Mouse (Mus musculus): ENCODE results near the gene Plekhh3.

DNA sequence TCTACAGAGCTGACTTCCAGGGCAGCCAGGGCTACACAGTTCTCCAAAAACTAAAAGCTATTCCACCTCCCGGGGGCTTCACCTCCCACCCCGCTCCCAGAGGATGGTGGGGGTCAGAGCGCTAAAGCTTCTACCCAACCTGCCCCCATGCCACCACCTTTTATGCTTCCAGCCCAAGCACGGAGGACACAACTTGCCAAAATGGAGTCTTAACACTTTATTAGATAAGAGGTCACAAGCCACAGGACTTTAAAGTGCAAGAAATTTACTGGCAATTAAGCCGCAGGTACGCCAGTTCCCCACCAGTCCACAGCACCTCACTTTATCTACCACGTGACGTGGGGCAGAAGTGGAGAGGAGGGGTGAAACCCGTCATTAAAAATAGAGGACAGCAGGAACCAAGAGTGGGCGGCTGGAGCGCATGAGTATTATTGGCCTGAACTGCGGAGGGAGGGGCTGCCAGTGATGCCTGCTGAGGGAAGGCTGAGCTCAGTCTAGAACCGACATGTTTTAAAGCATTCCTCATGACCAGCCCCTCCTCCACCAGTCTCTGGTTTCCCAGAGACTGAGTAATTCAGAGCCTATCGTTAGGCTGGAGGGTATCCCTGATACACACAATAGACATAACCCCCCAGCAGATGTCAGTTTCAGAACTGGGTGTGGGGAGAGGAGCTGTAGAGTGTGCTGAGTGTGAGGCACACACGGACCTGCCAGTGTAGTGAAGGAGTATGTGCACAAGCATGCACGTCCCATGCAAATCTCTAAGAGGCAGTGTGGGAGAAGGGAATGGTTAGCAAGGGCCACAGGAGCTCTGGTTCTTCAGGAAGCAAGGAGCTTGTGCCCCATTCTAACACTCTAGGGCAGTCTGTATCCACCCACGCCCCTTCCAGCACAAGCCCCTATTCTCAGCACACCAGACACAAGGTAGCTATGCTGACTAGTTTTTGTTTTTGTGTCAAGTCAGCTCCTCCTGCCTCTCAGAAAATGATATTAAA lies 20.1 kb upstream of the Plekhh3 start:
- TF ChIP-seq CTCF (IDR thresholded peaks at IDR 0.05; ENCODE audit: low read depth): no peak
- no peak for TF ChIP-seq EP300 (IDR thresholded peaks at IDR 0.05; ENCODE audit: low read depth)
